Mouse (Mus musculus): ENCODE measurements around the gene Gm10799. TPM values are rescaled to one million over a fixed set of nuclear protein-coding genes. Genes with fewer than 3 reads are reported as not detected.
A peak's percentile ranks its signal among the peaks of the same experiment; 100 is the strongest.

The Gm10799 gene
- polyA plus RNA-seq, 1 experiment from 2014 or later = not detected

- H3K27me3 ChIP-seq (ENCODE audit: control insufficient read depth, insufficient read depth, low read depth, low read length) = no peaks in the 10 kb centered on the region
- H3K4me3 ChIP-seq (ENCODE audit: low read length) = no peak overlapping the region
- H3K9me3 ChIP-seq (ENCODE audit: control insufficient read depth, low read length) = no peaks in the 10 kb centered on the region
- no peaks in the 10 kb centered on the region for H3K4me1 ChIP-seq (replicated peaks; ENCODE audit: control insufficient read depth, insufficient read depth, low read length)
- WGBS = 35% methylated on average over 3 of the region's 3 CpGs
- no peak overlapping the region for H3K27ac ChIP-seq (ENCODE audit: low read length)
- peak; percentile 36; the same call in 1 of the 2 replicates for ATAC-seq (ENCODE audit: low read depth)
- no peak overlapping the region for H3K4me2 ChIP-seq (ENCODE audit: low read depth, low read length)
- peaks cover 13% of the 10 kb centered on the region for H3K36me3 ChIP-seq (ENCODE audit: control insufficient read depth, insufficient read depth, low read length)
- no peak overlapping the region for H3K9ac ChIP-seq (ENCODE audit: low read length)
Observed at GRCm38 (mm10) chr2:104034832-104035472, 33.4 kb downstream of the Gm10799 start.

DNA sequence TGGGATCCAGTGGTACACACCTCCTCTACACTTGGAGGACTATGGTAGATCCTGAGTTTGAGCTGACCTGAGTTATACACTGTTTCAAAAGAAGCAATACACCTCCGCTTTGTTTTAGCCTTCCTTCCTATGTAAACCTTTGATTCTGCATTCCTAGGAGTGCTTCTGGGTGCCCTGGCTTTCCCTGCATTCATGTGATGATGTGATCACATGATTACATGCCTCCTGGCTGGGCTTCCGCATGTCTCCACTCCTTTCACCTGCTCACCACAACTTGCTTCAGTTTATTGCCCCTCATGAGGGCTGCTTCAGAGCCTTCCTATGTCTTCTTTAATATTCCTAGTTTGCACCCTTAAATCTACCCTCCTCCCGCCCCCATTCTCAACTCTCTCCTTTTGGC, 36.3 kb downstream of the Gm10799 start:
- Histone ChIP-seq H3K4me2 (ENCODE audit: low read depth, low read length) (no peak overlapping the region), H3K36me3 (ENCODE audit: control insufficient read depth, insufficient read depth, low read length) (peaks cover 9% of the 10 kb centered on the region), H3K4me1 (replicated peaks; ENCODE audit: control insufficient read depth, insufficient read depth, low read length) (peaks cover 18% of the 10 kb centered on the region), H3K27ac (ENCODE audit: low read length) (no peak overlapping the region), H3K27me3 (ENCODE audit: control insufficient read depth, insufficient read depth, low read depth, low read length) (no peaks in the 10 kb centered on the region), H3K9ac (ENCODE audit: low read length) (no peak overlapping the region), H3K4me3 (ENCODE audit: low read length) (no peak overlapping the region), H3K9me3 (ENCODE audit: control insufficient read depth, low read length) (no peaks in the 10 kb centered on the region)
- ATAC-seq (ENCODE audit: low read depth) = no peak
- WGBS = 78% methylated on average over 3 of the region's 3 CpGs

GRCm38 (mm10) chr2:104030381-104030780, 38.0 kb downstream of the Gm10799 start:
- no peak overlapping the region for H3K4me3 ChIP-seq (ENCODE audit: low read length)
- H3K4me1 ChIP-seq (replicated peaks; ENCODE audit: control insufficient read depth, insufficient read depth, low read length) = peaks cover 18% of the 10 kb centered on the region
- ATAC-seq (ENCODE audit: low read depth) = no peak
- no peak overlapping the region for H3K4me2 ChIP-seq (ENCODE audit: low read depth, low read length)
- peaks cover 7% of the 10 kb centered on the region for H3K36me3 ChIP-seq (ENCODE audit: control insufficient read depth, insufficient read depth, low read length)
- no peak overlapping the region for H3K9ac ChIP-seq (ENCODE audit: low read length)
- no peaks in the 10 kb centered on the region for H3K27me3 ChIP-seq (ENCODE audit: control insufficient read depth, insufficient read depth, low read depth, low read length)
- H3K27ac ChIP-seq (ENCODE audit: low read length) = no peak overlapping the region
- H3K9me3 ChIP-seq (ENCODE audit: control insufficient read depth, low read length) = no peaks in the 10 kb centered on the region
- 78% methylated on average over 3 of the region's 3 CpGs for WGBS

DNA sequence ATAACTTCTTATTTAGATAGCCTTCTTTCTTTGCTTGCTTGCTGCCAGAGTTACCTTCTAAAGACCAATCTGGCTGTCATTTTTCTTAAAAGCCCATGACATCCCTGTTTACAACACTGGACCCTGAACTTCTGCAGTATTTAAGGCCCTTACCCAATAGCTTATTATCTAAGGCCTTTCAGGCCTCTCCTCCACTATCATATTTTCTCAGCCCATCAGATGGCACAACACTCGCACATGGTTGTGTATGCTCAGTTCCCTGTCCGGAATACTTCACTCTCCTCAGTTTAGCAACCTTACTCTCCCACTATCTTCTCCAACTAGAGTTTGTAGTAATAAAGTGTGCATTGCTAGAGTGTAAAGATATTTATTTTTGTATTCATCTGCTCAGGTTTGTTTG, 39.3 kb downstream of the Gm10799 start:
- Histone ChIP-seq H3K27ac (ENCODE audit: low read length) (no peak overlapping the region), H3K9ac (ENCODE audit: low read length) (no peak overlapping the region; the same call in 1 of the 2 replicates), H3K4me2 (ENCODE audit: low read depth, low read length) (peak overlapping the region; percentile 80), H3K27me3 (ENCODE audit: control insufficient read depth, insufficient read depth, low read depth, low read length) (no peaks in the 10 kb centered on the region), H3K9me3 (ENCODE audit: control insufficient read depth, low read length) (no peaks in the 10 kb centered on the region), H3K36me3 (ENCODE audit: control insufficient read depth, insufficient read depth, low read length) (peaks cover 4% of the 10 kb centered on the region), H3K4me1 (replicated peaks; ENCODE audit: control insufficient read depth, insufficient read depth, low read length) (peaks cover 18% of the 10 kb centered on the region), H3K4me3 (ENCODE audit: low read length) (peak overlapping the region; percentile 82)
- 53% methylated on average over 2 of the region's 2 CpGs for WGBS
- no peak for ATAC-seq (ENCODE audit: low read depth)

DNA sequence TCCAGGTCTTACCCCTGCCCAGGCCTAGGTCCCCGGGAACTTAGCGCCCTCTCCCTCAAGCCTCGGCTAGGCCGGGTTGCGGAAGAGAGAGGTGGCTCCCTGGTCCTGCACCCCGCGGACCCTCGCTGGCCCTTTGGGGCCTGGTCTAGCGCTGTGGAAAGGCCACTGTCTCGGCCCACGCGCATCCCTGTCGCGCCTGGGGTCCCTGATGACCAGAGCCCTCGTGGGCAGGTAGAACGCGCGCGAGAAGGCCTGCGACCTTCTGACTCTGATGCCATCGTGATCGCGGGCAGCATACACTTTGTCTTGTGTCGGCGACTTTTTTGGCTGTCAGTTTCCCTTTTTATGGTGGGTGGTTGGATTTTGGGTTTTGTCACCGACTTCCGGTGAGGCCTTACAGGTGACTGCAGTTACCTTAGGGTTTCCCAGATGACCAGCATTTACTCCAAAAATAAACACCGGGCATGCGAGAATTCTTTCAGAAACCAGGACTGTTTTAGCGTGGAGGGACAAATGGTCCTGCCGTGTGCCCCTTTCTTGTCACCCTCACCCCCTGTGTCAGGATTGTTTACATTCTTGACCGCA, 40.1 kb downstream of the Gm10799 start, which contains the start of gene 4931422A03Rik:
Gene 4931422A03Rik (minus strand): TSS at position 223 of the 585 bp plus-strand sequence.
- peak within 1 kb of the TSS; percentile 99 for H3K9ac ChIP-seq (ENCODE audit: low read length)
- peak within 1 kb of the TSS; percentile 63 for H3K27ac ChIP-seq (ENCODE audit: low read length)
- H3K36me3 ChIP-seq (ENCODE audit: control insufficient read depth, insufficient read depth, low read length) = no peaks in the 10 kb centered on the region
- no peaks in the 10 kb centered on the region for H3K9me3 ChIP-seq (ENCODE audit: control insufficient read depth, low read length)
- H3K27me3 ChIP-seq (ENCODE audit: control insufficient read depth, insufficient read depth, low read depth, low read length) = no peaks in the 10 kb centered on the region
- peak within 1 kb of the TSS; percentile 80 for H3K4me2 ChIP-seq (ENCODE audit: low read depth, low read length)
- peak; percentile 69 for ATAC-seq (ENCODE audit: low read depth)
- H3K4me1 ChIP-seq (replicated peaks; ENCODE audit: control insufficient read depth, insufficient read depth, low read length) = peaks cover 18% of the 10 kb centered on the region
- peak within 1 kb of the TSS; percentile 82 for H3K4me3 ChIP-seq (ENCODE audit: low read length)
- 0% methylated on average over 32 of the region's 32 CpGs for WGBS

DNA sequence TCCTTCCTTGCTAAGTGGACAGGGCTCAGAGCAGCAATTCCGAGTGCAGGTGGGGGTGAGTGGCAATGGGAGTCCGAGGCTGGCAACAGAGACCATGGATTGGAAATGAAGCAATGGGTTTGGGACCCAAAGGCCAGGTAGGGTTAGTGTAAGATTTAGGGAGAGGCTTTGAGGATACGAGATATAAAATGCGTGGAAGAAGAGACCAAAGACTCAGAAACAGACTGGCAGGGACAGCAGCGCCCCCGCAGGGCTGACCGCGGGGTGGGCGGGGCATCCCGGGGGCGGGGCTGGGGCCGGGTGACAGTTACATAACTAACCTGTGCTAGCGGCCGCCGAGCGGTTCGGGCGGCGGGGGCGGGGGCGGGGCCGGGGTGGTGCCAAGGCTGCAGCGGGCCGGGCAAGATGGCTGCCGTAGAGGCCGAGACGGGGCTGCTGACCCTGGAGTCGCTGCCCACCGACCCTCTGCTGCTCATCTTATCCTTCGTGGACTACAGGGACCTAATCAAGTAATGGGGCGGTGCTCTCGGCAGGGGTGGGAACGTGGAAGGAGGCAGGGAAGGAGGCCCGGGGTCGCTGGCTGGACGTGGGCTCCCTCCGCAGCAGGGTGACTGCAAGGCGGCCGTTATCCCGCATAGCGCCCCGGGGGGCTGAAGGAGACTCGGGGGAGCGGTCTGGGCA, 40.8 kb downstream of the Gm10799 start, which contains the start of gene Fbxo3:
Gene Fbxo3 (plus strand): TSS at position 264 of the 681 bp plus-strand sequence.
- Histone ChIP-seq H3K4me3 (ENCODE audit: low read length) (peak within 1 kb of the TSS; percentile 82), H3K27me3 (ENCODE audit: control insufficient read depth, insufficient read depth, low read depth, low read length) (no peaks in the 10 kb centered on the region), H3K4me1 (replicated peaks; ENCODE audit: control insufficient read depth, insufficient read depth, low read length) (peaks cover 18% of the 10 kb centered on the region), H3K4me2 (ENCODE audit: low read depth, low read length) (peak within 1 kb of the TSS; percentile 80), H3K9ac (ENCODE audit: low read length) (peak within 1 kb of the TSS; percentile 99), H3K36me3 (ENCODE audit: control insufficient read depth, insufficient read depth, low read length) (no peaks in the 10 kb centered on the region), H3K9me3 (ENCODE audit: control insufficient read depth, low read length) (no peaks in the 10 kb centered on the region), H3K27ac (ENCODE audit: low read length) (peak within 1 kb of the TSS; percentile 63)
- peak; percentile 98 for ATAC-seq (ENCODE audit: low read depth)
- WGBS = under 1% methylated on average over 32 of the region's 44 CpGs

DNA sequence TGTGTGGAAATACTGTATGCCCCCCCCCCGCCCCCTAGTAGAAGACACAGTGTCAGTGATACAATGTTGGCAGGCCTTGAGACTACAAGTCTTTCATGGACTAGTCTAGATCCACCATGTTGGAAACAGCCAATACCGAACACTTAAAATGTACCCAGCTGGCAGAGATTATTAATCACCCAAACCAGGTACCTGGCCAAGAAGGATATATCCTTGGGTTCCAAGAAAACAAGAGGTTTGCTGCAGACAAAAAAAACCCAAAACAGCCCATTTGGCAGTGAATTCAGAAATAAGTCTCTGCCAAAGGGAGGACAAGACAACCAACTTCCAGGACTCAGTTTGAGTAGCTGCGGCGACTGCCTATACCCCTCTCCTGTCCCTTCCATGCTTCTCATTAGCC, 43.7 kb downstream of the Gm10799 start:
- H3K9me3 ChIP-seq (ENCODE audit: control insufficient read depth, low read length) = no peaks in the 10 kb centered on the region
- peaks cover 15% of the 10 kb centered on the region for H3K4me1 ChIP-seq (replicated peaks; ENCODE audit: control insufficient read depth, insufficient read depth, low read length)
- 84% methylated on average over 4 of the region's 4 CpGs for WGBS
- H3K27me3 ChIP-seq (ENCODE audit: control insufficient read depth, insufficient read depth, low read depth, low read length) = no peaks in the 10 kb centered on the region
- no peak for ATAC-seq (ENCODE audit: low read depth)
- no peak overlapping the region for H3K4me3 ChIP-seq (ENCODE audit: low read length)
- no peak overlapping the region for H3K9ac ChIP-seq (ENCODE audit: low read length)
- H3K27ac ChIP-seq (ENCODE audit: low read length) = no peak overlapping the region
- no peaks in the 10 kb centered on the region for H3K36me3 ChIP-seq (ENCODE audit: control insufficient read depth, insufficient read depth, low read length)
- H3K4me2 ChIP-seq (ENCODE audit: low read depth, low read length) = no peak overlapping the region

DNA sequence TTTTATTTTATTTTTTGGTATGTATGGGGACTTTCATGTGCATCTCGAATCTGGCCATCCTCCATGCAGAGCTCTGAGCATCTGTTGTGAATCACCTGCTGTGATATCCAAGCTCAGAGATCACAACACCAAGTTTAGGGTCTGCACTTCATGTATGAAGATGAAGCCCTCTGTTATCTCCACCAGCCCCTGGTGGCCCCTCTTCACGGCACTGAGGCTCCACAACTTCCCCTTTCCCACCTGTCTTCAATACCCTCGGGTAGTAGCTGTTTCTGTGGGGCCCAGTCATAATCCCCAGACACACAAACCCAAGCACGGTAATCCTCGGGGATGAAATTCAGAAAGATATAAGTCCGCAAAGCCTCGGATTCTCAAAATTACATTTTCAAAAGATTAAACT, 45.3 kb downstream of the Gm10799 start:
- no peaks in the 10 kb centered on the region for H3K9me3 ChIP-seq (ENCODE audit: control insufficient read depth, low read length)
- no peaks in the 10 kb centered on the region for H3K27me3 ChIP-seq (ENCODE audit: control insufficient read depth, insufficient read depth, low read depth, low read length)
- H3K36me3 ChIP-seq (ENCODE audit: control insufficient read depth, insufficient read depth, low read length) = no peaks in the 10 kb centered on the region
- no peak overlapping the region for H3K27ac ChIP-seq (ENCODE audit: low read length)
- no peak overlapping the region for H3K4me3 ChIP-seq (ENCODE audit: low read length)
- 76% methylated on average over 7 of the region's 7 CpGs for WGBS
- no peak overlapping the region for H3K9ac ChIP-seq (ENCODE audit: low read length)
- no peak overlapping the region for H3K4me2 ChIP-seq (ENCODE audit: low read depth, low read length)
- peaks cover 4% of the 10 kb centered on the region for H3K4me1 ChIP-seq (replicated peaks; ENCODE audit: control insufficient read depth, insufficient read depth, low read length)
- ATAC-seq (ENCODE audit: low read depth) = no peak

Data from lung, embryonic 16.5 days (tissue).